Mouse (Mus musculus) hindbrain, embryonic 11.5 days (tissue): Measurements from ENCODE around the gene Shisa4. TPM values are rescaled to one million over a fixed set of nuclear protein-coding genes. Genes with fewer than 3 reads are reported as not detected.
A peak's percentile ranks its signal among the peaks of the same experiment; 100 is the strongest.

ENCODE experiments used
- ATAC-seq: fragments of 200-750 bp; cut with Nextera tagmentation; 2 replicates; pipeline ENCODE4 v1.8.0; 2017; ENCODE audit warnings: mild to moderate bottlenecking, moderate TSS enrichment, moderate library complexity; ENCODE audit not compliant: low FRiP score
- DNase-seq: peaks from one replicate; pipeline ENCODE4 v3.0.0-alpha.2; 2015; ENCODE audit warnings: low spot score
- H3K27ac ChIP-seq: fragments of 300-500 bp; sonication (generic); 2 replicates; pipeline ENCODE4 v1.5.1; 2014; ENCODE audit warnings: mild to moderate bottlenecking, low read depth, low read length
- H3K27me3 ChIP-seq: fragments of 300-500 bp; sonication (generic); 2 replicates; pipeline ENCODE4 v1.6.1; 2014; ENCODE audit warnings: mild to moderate bottlenecking, low read length, moderate library complexity, mixed read lengths; ENCODE audit not compliant: control insufficient read depth, insufficient read depth
- H3K36me3 ChIP-seq: fragments of 300-500 bp; sonication (generic); 2 replicates; pipeline ENCODE4 v1.6.1; 2014; ENCODE audit warnings: mild to moderate bottlenecking, low read length, moderate library complexity, mixed read lengths; ENCODE audit not compliant: control insufficient read depth, insufficient read depth
- H3K4me1 ChIP-seq: fragments of 300-500 bp; sonication (generic); replicated peaks from 2 replicates; pipeline ENCODE4 v1.6.1; 2014; ENCODE audit warnings: low read length, mixed read lengths; ENCODE audit not compliant: control insufficient read depth, insufficient read depth
- H3K4me2 ChIP-seq: fragments of 300-500 bp; sonication (generic); replicated peaks from 2 replicates; pipeline ENCODE4 v1.6.1; 2014; ENCODE audit warnings: mild to moderate bottlenecking, low read depth, low read length
- H3K4me3 ChIP-seq: fragments of 300-500 bp; sonication (generic); 2 replicates; pipeline ENCODE4 v1.5.1; 2014; ENCODE audit warnings: low read depth, low read length
- H3K9ac ChIP-seq: fragments of 300-500 bp; sonication (generic); 2 replicates; pipeline ENCODE4 v1.6.1; 2014; ENCODE audit warnings: low read depth, low read length
- H3K9me3 ChIP-seq: fragments of 300-500 bp; sonication (generic); 2 replicates; pipeline ENCODE4 v1.6.1; 2016; ENCODE audit warnings: low read length; ENCODE audit not compliant: control insufficient read depth
- WGBS: fragments of 180-500 bp; shearing (Covaris S2); extraction: QIAGEN DNeasy Blood & Tissue Kit; methylation state at CpG from one replicate; pipeline ENCODE4 v1.1.7; 2014; 5-methylcytosine and 5-hydroxymethylcytosine counted together
- polyA plus RNA-seq: library from polyadenylated mRNA; unstranded; fragments of >200 nt; fragmentation: Nextera tagmentation; extraction: Ambion mirVana; gene quantifications from 2 replicates; pipeline ENCODE4 v1.2.1, GENCODE M21; 2014

Shisa4 gene
- polyA plus RNA-seq, 1 experiment from 2014 or later: 44.5 TPM

DNA sequence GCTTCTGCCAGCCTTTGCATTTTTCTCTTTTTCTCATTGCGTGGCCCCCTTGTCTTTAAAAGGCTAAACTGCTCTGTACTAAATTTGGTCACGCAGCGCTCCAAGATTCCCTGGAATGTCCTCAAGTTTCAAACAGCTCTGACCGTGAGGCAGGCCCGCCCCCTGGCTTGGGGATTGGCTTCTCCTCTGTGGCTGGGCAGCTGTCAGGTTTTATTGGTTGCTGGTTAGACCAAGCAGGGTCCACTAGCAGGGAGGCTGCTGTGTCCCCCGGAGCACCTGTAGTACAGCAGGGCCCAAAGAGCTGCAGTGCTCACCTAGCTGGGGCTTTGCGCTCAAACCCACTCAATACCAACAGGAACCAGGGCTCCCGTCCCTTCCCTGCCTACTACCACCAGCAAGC lies 50.5 kb downstream of the Shisa4 start, which contains the start of gene Lmod1:
TSS of gene Lmod1 (plus strand) at position 237 of the 400 bp plus-strand sequence.
- WGBS: 16% methylated on average over 8 of the region's 8 CpGs
- no peak for ATAC-seq

GRCm38 (mm10) chr1:135323367-135323901 lies 51.6 kb downstream of the Shisa4 start:
- DNase-seq: no peak
- no peak overlapping the region for H3K27ac ChIP-seq
- WGBS: 80% methylated on average over 7 of the region's 7 CpGs

More for the DNA sequence above, 50.5 kb downstream of the Shisa4 start, which contains the start of gene Lmod1:
- peak; percentile 52 for DNase-seq
- Histone ChIP-seq H3K27me3 (no peaks in the 10 kb centered on the region), H3K27ac (no peak within 1 kb of the TSS), H3K9ac (no peak within 1 kb of the TSS), H3K4me3 (no peak within 1 kb of the TSS), H3K36me3 (no peaks in the 10 kb centered on the region), H3K9me3 (no peaks in the 10 kb centered on the region), H3K4me2 (peak within 1 kb of the TSS; percentile 11), H3K4me1 (no peaks in the 10 kb centered on the region)

More at GRCm38 (mm10) chr1:135323367-135323901, 51.6 kb downstream of the Shisa4 start:
- no peak overlapping the region for H3K9ac ChIP-seq
- H3K4me1 ChIP-seq: no peaks in the 10 kb centered on the region
- ATAC-seq: no peak
- H3K36me3 ChIP-seq: no peaks in the 10 kb centered on the region
- no peak overlapping the region for H3K4me2 ChIP-seq
- no peaks in the 10 kb centered on the region for H3K27me3 ChIP-seq
- no peaks in the 10 kb centered on the region for H3K9me3 ChIP-seq
- no peak overlapping the region for H3K4me3 ChIP-seq

Other genes with a start within 250 kb of the Shisa4 start
- 1.3 and 2.1 TPM in 2 replicates for gene Ptpn7, start 242.5 kb downstream of the Shisa4 start, polyA plus RNA-seq
- gene Arl8a, start 228.4 kb downstream of the Shisa4 start, polyA plus RNA-seq: 84.5 and 84.6 TPM in 2 replicates
- gene Gpr37l1, start 207.6 kb downstream of the Shisa4 start, polyA plus RNA-seq: not detected in 2 replicates
- gene Elf3, start 116.7 kb downstream of the Shisa4 start, polyA plus RNA-seq: 0.73 and 2.0 TPM in 2 replicates
- gene Rnpep, start 91.2 kb downstream of the Shisa4 start, polyA plus RNA-seq: 96.8 and 104 TPM in 2 replicates
- gene Timm17a, start 61.5 kb downstream of the Shisa4 start, polyA plus RNA-seq: 169 and 175 TPM in 2 replicates
- gene Lmod1, start 50.4 kb downstream of the Shisa4 start, polyA plus RNA-seq: 0.32 and 0.45 TPM in 2 replicates
- 176 and 217 TPM in 2 replicates for gene Ipo9, start 55.3 kb upstream of the Shisa4 start, polyA plus RNA-seq
- 16.9 and 21.0 TPM in 2 replicates for gene Nav1, start 232.1 kb upstream of the Shisa4 start, polyA plus RNA-seq